Mouse (Mus musculus) frontal cortex, adult (tissue): ENCODE data around the gene Arhgdia.

ENCODE experiments used
- ATAC-seq: cut with Nextera tagmentation; 2 replicates; pipeline ENCODE4 v1.9.2; 2017; ENCODE audit warnings: mild to moderate bottlenecking, moderate library complexity, mixed read lengths; ENCODE audit not compliant: low TSS enrichment

Gene Arhgdia

GRCm38 (mm10) chr11:120581490-120582267 is at the start of gene Arhgdia:
Gene Arhgdia (minus strand): TSS chr11:120581624.
- ATAC-seq, result peak; percentile 57; the same call in 1 of the 2 replicates

GRCm38 (mm10) chr11:120630401-120630871 is 49.0 kb upstream of the Arhgdia start:
- ATAC-seq, result no peak

GRCm38 (mm10) chr11:120629911-120630310 is 48.5 kb upstream of the Arhgdia start:
- no peak for ATAC-seq

- ATAC-seq, result no peak
Measured at GRCm38 (mm10) chr11:120629341-120629730, 47.9 kb upstream of the Arhgdia start.

- ATAC-seq, result no peak
Measured at GRCm38 (mm10) chr11:120628601-120629340, 47.3 kb upstream of the Arhgdia start.

- no peak for ATAC-seq
Measured at GRCm38 (mm10) chr11:120627468-120628300, 46.3 kb upstream of the Arhgdia start.

- no peak for ATAC-seq
Measured at GRCm38 (mm10) chr11:120626785-120627467, 45.5 kb upstream of the Arhgdia start.

- no peak for ATAC-seq
Measured at GRCm38 (mm10) chr11:120625152-120625775, 43.8 kb upstream of the Arhgdia start, which contains the start of gene Sirt7. Gene Sirt7 (minus strand): TSS chr11:120625240.

GRCm38 (mm10) chr11:120624680-120625111 is 43.3 kb upstream of the Arhgdia start:
- ATAC-seq, result peak; percentile 86

GRCm38 (mm10) chr11:120623961-120624679 is 42.7 kb upstream of the Arhgdia start:
- peak; percentile 66 for ATAC-seq

- no peak for ATAC-seq
Measured at GRCm38 (mm10) chr11:120622805-120623204, 41.4 kb upstream of the Arhgdia start.

- no peak for ATAC-seq
Measured at GRCm38 (mm10) chr11:120620195-120620594, 38.8 kb upstream of the Arhgdia start.

GRCm38 (mm10) chr11:120618619-120619535 is 37.5 kb upstream of the Arhgdia start:
- ATAC-seq, result no peak

GRCm38 (mm10) chr11:120617519-120618112 is 36.2 kb upstream of the Arhgdia start, which contains the start of gene Pcyt2:
Gene Pcyt2 (minus strand): TSS chr11:120617936.
- ATAC-seq, result peak; percentile 86

- no peak for ATAC-seq
Measured at GRCm38 (mm10) chr11:120616617-120617294, 35.3 kb upstream of the Arhgdia start.

GRCm38 (mm10) chr11:120615606-120616203 is 34.3 kb upstream of the Arhgdia start:
- ATAC-seq, result no peak

- no peak for ATAC-seq
Measured at GRCm38 (mm10) chr11:120615167-120615566, 33.7 kb upstream of the Arhgdia start.
